Mouse (Mus musculus): ENCODE data around the gene Abraxas2. TPM values are rescaled to one million over a fixed set of nuclear protein-coding genes. Genes with fewer than 3 reads are reported as not detected.

The Abraxas2 gene
- 26.0 and 27.1 TPM in 2 replicates for polyA plus RNA-seq (2015; fragmentation: Nextera tagmentation; extraction: Ambion mirVana)

- under 1% methylated on average over 52 of the region's 53 CpGs for WGBS
- ATAC-seq: peak; percentile 96
These were observed at the start of gene Abraxas2 for GRCm38 (mm10) chr7:132859042-132859958. Gene Abraxas2, plus strand, starts transcription at chr7:132859225.

GRCm38 (mm10) chr7:132809721-132810120 is 49.3 kb upstream of the Abraxas2 start:
- Histone ChIP-seq H3K4me1 (replicated peaks; ENCODE audit: control insufficient read depth, insufficient read depth, low read length) (peaks cover 40% of the 10 kb centered on the region), H3K36me3 (ENCODE audit: control insufficient read depth, insufficient read depth) (peaks cover 9% of the 10 kb centered on the region; the same call in 1 of the 2 replicates), H3K27me3 (replicated peaks; ENCODE audit: control insufficient read depth, insufficient read depth, low read length) (no peaks in the 10 kb centered on the region), H3K27ac (ENCODE audit: low read depth, low read length) (no peak overlapping the region), H3K4me2 (replicated peaks; ENCODE audit: low read depth) (0 out of 2 replicates have a peak overlapping the region, but pooled peaks have one; percentile 9), H3K4me3 (ENCODE audit: low read depth, low read length) (no peak overlapping the region), H3K9me3 (ENCODE audit: control insufficient read depth) (no peaks in the 10 kb centered on the region), H3K9ac (ENCODE audit: low read depth, low read length) (peak overlapping the region; percentile 4; the same call in 1 of the 2 replicates)
- no peak for TF ChIP-seq CTCF (IDR thresholded peaks at IDR 0.05; ENCODE audit: low read depth)
- 39% methylated on average over 6 of the region's 6 CpGs for WGBS
- no peak for ATAC-seq

More at GRCm38 (mm10) chr7:132859042-132859958, at the start of gene Abraxas2:
- Histone ChIP-seq H3K27ac (ENCODE audit: low read depth, low read length) (peak within 1 kb of the TSS; percentile 86), H3K27me3 (replicated peaks; ENCODE audit: control insufficient read depth, insufficient read depth, low read length) (no peaks in the 10 kb centered on the region), H3K9me3 (ENCODE audit: control insufficient read depth) (no peaks in the 10 kb centered on the region), H3K36me3 (ENCODE audit: control insufficient read depth, insufficient read depth) (0 out of 2 replicates have a peak, but pooled peaks cover 4% of the 10 kb centered on the region), H3K4me2 (replicated peaks; ENCODE audit: low read depth) (peak within 1 kb of the TSS; percentile 73), H3K4me1 (replicated peaks; ENCODE audit: control insufficient read depth, insufficient read depth, low read length) (no peaks in the 10 kb centered on the region; the same call in 1 of the 2 replicates), H3K4me3 (ENCODE audit: low read depth, low read length) (peak within 1 kb of the TSS; percentile 98), H3K9ac (ENCODE audit: low read depth, low read length) (peak within 1 kb of the TSS; percentile 90)
- TF ChIP-seq CTCF (IDR thresholded peaks at IDR 0.05; ENCODE audit: low read depth): no peak

GRCm38 (mm10) chr7:132810368-132810767 is 48.7 kb upstream of the Abraxas2 start:
- H3K9me3 ChIP-seq (ENCODE audit: control insufficient read depth): no peaks in the 10 kb centered on the region
- peaks cover 40% of the 10 kb centered on the region for H3K4me1 ChIP-seq (replicated peaks; ENCODE audit: control insufficient read depth, insufficient read depth, low read length)
- H3K9ac ChIP-seq (ENCODE audit: low read depth, low read length): peak overlapping the region; percentile 4; the same call in 1 of the 2 replicates
- TF ChIP-seq CTCF (IDR thresholded peaks at IDR 0.05; ENCODE audit: low read depth): no peak
- H3K27me3 ChIP-seq (replicated peaks; ENCODE audit: control insufficient read depth, insufficient read depth, low read length): no peaks in the 10 kb centered on the region
- H3K4me2 ChIP-seq (replicated peaks; ENCODE audit: low read depth): peak overlapping the region; percentile 92
- WGBS: 30% methylated on average over 6 of the region's 6 CpGs
- H3K36me3 ChIP-seq (ENCODE audit: control insufficient read depth, insufficient read depth): peaks cover 9% of the 10 kb centered on the region; the same call in 1 of the 2 replicates
- ATAC-seq: no peak
- no peak overlapping the region for H3K4me3 ChIP-seq (ENCODE audit: low read depth, low read length)
- H3K27ac ChIP-seq (ENCODE audit: low read depth, low read length): no peak overlapping the region

GRCm38 (mm10) chr7:132810879-132811278 is 48.1 kb upstream of the Abraxas2 start:
- Histone ChIP-seq H3K27ac (ENCODE audit: low read depth, low read length) (0 out of 2 replicates have a peak overlapping the region, but pooled peaks have one; percentile 90), H3K4me1 (replicated peaks; ENCODE audit: control insufficient read depth, insufficient read depth, low read length) (peaks cover 35% of the 10 kb centered on the region), H3K36me3 (ENCODE audit: control insufficient read depth, insufficient read depth) (peaks cover 9% of the 10 kb centered on the region; the same call in 1 of the 2 replicates), H3K9me3 (ENCODE audit: control insufficient read depth) (no peaks in the 10 kb centered on the region), H3K4me2 (replicated peaks; ENCODE audit: low read depth) (peak overlapping the region; percentile 92), H3K4me3 (ENCODE audit: low read depth, low read length) (peak overlapping the region; percentile 72), H3K27me3 (replicated peaks; ENCODE audit: control insufficient read depth, insufficient read depth, low read length) (no peaks in the 10 kb centered on the region), H3K9ac (ENCODE audit: low read depth, low read length) (peak overlapping the region; percentile 4; the same call in 1 of the 2 replicates)
- peak; percentile 53 for ATAC-seq
- TF ChIP-seq CTCF (IDR thresholded peaks at IDR 0.05; ENCODE audit: low read depth): peak; percentile 95
- 42% methylated on average over 1 of the region's 1 CpGs for WGBS

GRCm38 (mm10) chr7:132811716-132812618 is 47.1 kb upstream of the Abraxas2 start:
- Histone ChIP-seq H3K36me3 (ENCODE audit: control insufficient read depth, insufficient read depth) (peaks cover 4% of the 10 kb centered on the region; the same call in 1 of the 2 replicates), H3K9me3 (ENCODE audit: control insufficient read depth) (no peaks in the 10 kb centered on the region), H3K27me3 (replicated peaks; ENCODE audit: control insufficient read depth, insufficient read depth, low read length) (no peaks in the 10 kb centered on the region), H3K27ac (ENCODE audit: low read depth, low read length) (peak overlapping the region; percentile 90), H3K4me3 (ENCODE audit: low read depth, low read length) (peak overlapping the region; percentile 72), H3K9ac (ENCODE audit: low read depth, low read length) (peak overlapping the region; percentile 86), H3K4me1 (replicated peaks; ENCODE audit: control insufficient read depth, insufficient read depth, low read length) (peaks cover 26% of the 10 kb centered on the region), H3K4me2 (replicated peaks; ENCODE audit: low read depth) (peak overlapping the region; percentile 92)
- 11% methylated on average over 23 of the region's 23 CpGs for WGBS
- peak; percentile 55 for TF ChIP-seq CTCF (IDR thresholded peaks at IDR 0.05; ENCODE audit: low read depth)
- no peak for ATAC-seq

Data from intestine, postnatal 0 days (tissue).